Mouse (Mus musculus): ENCODE measurements around the gene Prr12. TPM values are rescaled to one million over a fixed set of nuclear protein-coding genes. Genes with fewer than 3 reads are reported as not detected.

Prr12 gene
- total and polyA plus RNA-seq, 3 experiments, result 2.0 to 91.6 (median 42.4) TPM

DNA sequence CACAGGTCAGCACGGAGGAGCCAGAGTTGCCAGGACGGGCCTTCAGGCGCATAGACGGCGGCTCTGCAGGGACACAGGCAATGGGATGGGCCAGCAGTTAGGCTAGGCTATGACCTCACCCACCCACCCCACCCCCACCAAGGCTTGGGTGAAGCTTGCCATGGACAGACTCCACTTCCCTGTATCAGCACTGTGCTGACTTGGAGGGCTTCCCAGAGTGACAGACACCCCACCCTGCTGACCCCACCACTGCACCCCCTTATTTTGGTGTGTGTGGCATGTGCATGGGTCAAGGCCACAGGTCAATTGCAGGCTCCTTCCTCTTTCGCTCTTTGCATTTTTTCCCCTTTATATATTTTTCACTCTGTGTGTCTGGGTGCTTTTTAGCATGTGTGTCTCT is 42.7 kb upstream of the Prr12 start:
- ATAC-seq (ENCODE audit: extremely low read depth, insufficient number of reproducible peaks, low FRiP score, poor library complexity, severe bottlenecking), result no peak
- TF ChIP-seq GATA2 (IDR thresholded peaks at IDR 0.05; ENCODE audit: borderline replicate concordance, low read depth, low read length) (no peak), GATA1 (IDR thresholded peaks at IDR 0.05; ENCODE audit: borderline replicate concordance, low read length) (no peak), TAL1 (conservative IDR thresholded peaks at IDR 0.05; ENCODE audit: low read depth, low read length) (no peak), POLR2AphosphoS5 (IDR thresholded peaks at IDR 0.05; ENCODE audit: insufficient replicate concordance, low read depth, low read length) (no peak), CTCF (IDR thresholded peaks at IDR 0.05; ENCODE audit: low read depth, low read length) (no peak)
- H3K4me1 ChIP-seq (ENCODE audit: insufficient read depth, low read depth, low read length), result peaks cover 50% of the 10 kb centered on the region

DNA sequence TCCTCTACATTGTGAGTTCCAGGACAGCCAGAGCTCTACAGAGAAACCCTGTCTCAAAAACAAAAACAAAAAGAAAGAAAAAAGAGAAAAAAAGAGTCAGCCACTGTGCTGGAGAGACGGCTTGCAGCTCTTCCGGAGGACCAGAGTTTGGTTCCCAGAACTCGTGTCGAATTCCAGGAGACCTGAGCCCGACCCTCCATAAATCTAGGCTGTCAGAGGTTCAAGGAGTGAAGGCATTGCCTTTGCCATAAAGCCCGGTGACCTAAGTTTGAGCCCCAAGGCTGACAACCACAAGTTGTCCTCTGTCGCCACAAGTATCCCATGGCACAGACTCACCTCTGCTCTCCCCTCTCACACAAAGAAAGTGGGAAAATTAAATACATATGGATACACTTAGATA is 41.4 kb upstream of the Prr12 start:
- Histone ChIP-seq H3K4me1 (ENCODE audit: insufficient read depth, low read depth, low read length) (peaks cover 54% of the 10 kb centered on the region), H3K9me3 (replicated peaks) (no peaks in the 10 kb centered on the region), H3K36me3 (replicated peaks) (no peaks in the 10 kb centered on the region), H3K27me3 (ENCODE audit: insufficient read depth, low read length) (peaks cover 32% of the 10 kb centered on the region), H3K4me3 (ENCODE audit: low read depth, low read length) (no peak overlapping the region)
- ATAC-seq (ENCODE audit: extremely low read depth, insufficient number of reproducible peaks, low FRiP score, poor library complexity, severe bottlenecking) (no peak), DNase-seq (ENCODE audit: low spot score) (no peak)
- TF ChIP-seq GATA1 (IDR thresholded peaks at IDR 0.05; ENCODE audit: borderline replicate concordance, low read length), result no peak
- no peak for TF ChIP-seq POLR2AphosphoS5 (IDR thresholded peaks at IDR 0.05; ENCODE audit: insufficient replicate concordance, low read depth, low read length)
- no peak for TF ChIP-seq GATA2 (IDR thresholded peaks at IDR 0.05; ENCODE audit: borderline replicate concordance, low read depth, low read length)

More for the DNA sequence above, 42.7 kb upstream of the Prr12 start:
- Histone ChIP-seq H3K27me3 (ENCODE audit: insufficient read depth, low read length) (peaks cover 32% of the 10 kb centered on the region), H3K4me3 (ENCODE audit: low read depth, low read length) (no peak overlapping the region), H3K36me3 (replicated peaks) (no peaks in the 10 kb centered on the region), H3K9me3 (replicated peaks) (no peaks in the 10 kb centered on the region)
- no peak for DNase-seq (ENCODE audit: low spot score)

DNA sequence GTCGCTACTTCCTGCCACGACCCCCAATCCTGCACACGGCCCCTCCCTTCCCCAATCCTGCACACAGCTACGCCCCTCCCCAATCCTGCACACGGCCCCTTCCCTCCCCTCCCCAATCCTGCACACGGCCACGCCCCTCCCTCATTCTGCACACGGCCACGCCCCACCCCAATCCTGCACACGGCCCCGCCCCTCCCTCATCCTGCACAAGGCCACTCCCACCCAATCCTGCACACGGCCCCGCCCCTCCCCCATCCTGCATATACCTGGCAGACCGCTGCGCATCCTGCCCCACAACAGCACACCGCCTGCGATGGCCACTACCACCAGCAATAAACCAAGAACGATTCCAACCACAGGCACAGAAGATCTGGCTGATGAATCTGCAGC is 40.8 kb upstream of the Prr12 start:
- no peaks in the 10 kb centered on the region for H3K36me3 ChIP-seq (replicated peaks)
- peaks cover 33% of the 10 kb centered on the region for H3K27me3 ChIP-seq (ENCODE audit: insufficient read depth, low read length)
- DNase-seq (ENCODE audit: low spot score) (no peak), ATAC-seq (ENCODE audit: extremely low read depth, insufficient number of reproducible peaks, low FRiP score, poor library complexity, severe bottlenecking) (no peak)
- TF ChIP-seq TAL1 (conservative IDR thresholded peaks at IDR 0.05; ENCODE audit: low read depth, low read length) (no peak), GATA2 (IDR thresholded peaks at IDR 0.05; ENCODE audit: borderline replicate concordance, low read depth, low read length) (no peak), GATA1 (IDR thresholded peaks at IDR 0.05; ENCODE audit: borderline replicate concordance, low read length) (no peak), CTCF (IDR thresholded peaks at IDR 0.05; ENCODE audit: low read depth, low read length) (no peak), POLR2AphosphoS5 (IDR thresholded peaks at IDR 0.05; ENCODE audit: insufficient replicate concordance, low read depth, low read length) (no peak)
- no peaks in the 10 kb centered on the region for H3K9me3 ChIP-seq (replicated peaks)
- peaks cover 51% of the 10 kb centered on the region for H3K4me1 ChIP-seq (ENCODE audit: insufficient read depth, low read depth, low read length)
- no peak overlapping the region for H3K4me3 ChIP-seq (ENCODE audit: low read depth, low read length)

DNA sequence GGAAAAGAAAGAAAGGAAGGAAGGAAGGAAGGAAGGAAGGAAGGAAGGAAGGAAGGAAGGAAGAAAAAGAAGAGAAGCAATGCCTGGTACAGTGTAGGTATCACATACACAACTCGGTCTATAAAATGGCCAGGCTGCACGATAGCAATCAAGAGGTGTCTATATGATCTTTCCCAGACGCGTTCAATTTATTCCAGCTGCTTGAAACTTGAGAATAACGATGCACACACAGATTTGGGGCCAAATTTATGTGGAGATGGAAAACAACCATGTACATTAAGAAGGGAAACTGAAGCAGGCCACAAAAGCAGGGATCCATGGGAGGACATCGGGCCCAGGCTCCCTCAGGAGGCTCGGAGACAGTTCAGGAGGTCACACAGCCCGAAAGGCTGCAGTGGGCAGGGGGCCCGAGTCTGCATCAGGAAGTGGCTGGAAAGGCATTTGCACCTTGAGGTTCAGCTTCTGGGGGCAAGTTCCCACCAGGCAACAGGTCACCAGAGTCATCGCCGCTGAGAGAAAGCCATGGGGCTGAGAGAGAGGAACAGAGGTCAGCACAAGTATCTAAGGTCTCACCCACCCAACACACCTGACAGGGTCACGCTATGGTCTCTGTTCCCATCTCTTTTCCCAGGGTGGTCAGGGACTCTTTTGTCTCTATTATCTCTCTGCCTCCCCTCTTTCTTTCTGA is 40.3 kb upstream of the Prr12 start:
- ATAC-seq (ENCODE audit: extremely low read depth, insufficient number of reproducible peaks, low FRiP score, poor library complexity, severe bottlenecking) (no peak), DNase-seq (ENCODE audit: low spot score) (no peak)
- no peak for TF ChIP-seq GATA2 (IDR thresholded peaks at IDR 0.05; ENCODE audit: borderline replicate concordance, low read depth, low read length)
- TF ChIP-seq POLR2AphosphoS5 (IDR thresholded peaks at IDR 0.05; ENCODE audit: insufficient replicate concordance, low read depth, low read length), result no peak
- no peak for TF ChIP-seq CTCF (IDR thresholded peaks at IDR 0.05; ENCODE audit: low read depth, low read length)
- TF ChIP-seq TAL1 (conservative IDR thresholded peaks at IDR 0.05; ENCODE audit: low read depth, low read length), result no peak
- no peak for TF ChIP-seq GATA1 (IDR thresholded peaks at IDR 0.05; ENCODE audit: borderline replicate concordance, low read length)
- no peaks in the 10 kb centered on the region for H3K36me3 ChIP-seq (replicated peaks)
- H3K27me3 ChIP-seq (ENCODE audit: insufficient read depth, low read length), result peaks cover 36% of the 10 kb centered on the region
- no peak overlapping the region for H3K4me3 ChIP-seq (ENCODE audit: low read depth, low read length)
- H3K4me1 ChIP-seq (ENCODE audit: insufficient read depth, low read depth, low read length), result peaks cover 52% of the 10 kb centered on the region
- no peaks in the 10 kb centered on the region for H3K9me3 ChIP-seq (replicated peaks)

DNA sequence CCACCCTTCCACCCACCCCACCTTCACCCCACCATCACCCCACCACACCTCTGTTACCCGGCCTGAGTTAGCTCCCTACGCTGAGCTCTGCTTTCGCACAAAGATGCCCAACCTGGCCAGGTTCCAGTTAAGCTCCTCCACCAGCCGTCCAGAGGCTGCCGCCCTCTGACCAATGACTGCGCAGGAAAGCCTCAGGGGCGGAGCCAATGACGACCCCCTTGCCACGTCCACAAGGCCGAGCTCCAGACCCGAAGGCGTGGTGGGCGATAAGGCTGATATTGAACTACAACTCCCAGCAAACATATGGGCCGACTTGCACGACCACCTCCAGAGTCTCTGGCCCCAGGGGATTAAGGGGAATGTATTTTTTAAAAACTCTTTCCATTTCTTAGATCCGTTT is 39.4 kb upstream of the Prr12 start, which contains the start of gene Rcn3:
Gene Rcn3, minus strand, starts transcription at position 174 of the 400 bp plus-strand sequence.
- Histone ChIP-seq H3K4me3 (ENCODE audit: low read depth, low read length) (peak within 1 kb of the TSS; percentile 56; the same call in 1 of the 2 replicates), H3K27me3 (ENCODE audit: insufficient read depth, low read length) (peaks cover 44% of the 10 kb centered on the region), H3K9me3 (replicated peaks) (no peaks in the 10 kb centered on the region), H3K36me3 (replicated peaks) (no peaks in the 10 kb centered on the region), H3K4me1 (ENCODE audit: insufficient read depth, low read depth, low read length) (peaks cover 46% of the 10 kb centered on the region)
- no peak for TF ChIP-seq GATA1 (IDR thresholded peaks at IDR 0.05; ENCODE audit: borderline replicate concordance, low read length)
- TF ChIP-seq GATA2 (IDR thresholded peaks at IDR 0.05; ENCODE audit: borderline replicate concordance, low read depth, low read length), result no peak
- no peak for TF ChIP-seq CTCF (IDR thresholded peaks at IDR 0.05; ENCODE audit: low read depth, low read length)
- TF ChIP-seq TAL1 (conservative IDR thresholded peaks at IDR 0.05; ENCODE audit: low read depth, low read length), result no peak
- no peak for TF ChIP-seq POLR2AphosphoS5 (IDR thresholded peaks at IDR 0.05; ENCODE audit: insufficient replicate concordance, low read depth, low read length)
- ATAC-seq (ENCODE audit: extremely low read depth, insufficient number of reproducible peaks, low FRiP score, poor library complexity, severe bottlenecking) (no peak), DNase-seq (ENCODE audit: low spot score) (peak; percentile 40)

DNA sequence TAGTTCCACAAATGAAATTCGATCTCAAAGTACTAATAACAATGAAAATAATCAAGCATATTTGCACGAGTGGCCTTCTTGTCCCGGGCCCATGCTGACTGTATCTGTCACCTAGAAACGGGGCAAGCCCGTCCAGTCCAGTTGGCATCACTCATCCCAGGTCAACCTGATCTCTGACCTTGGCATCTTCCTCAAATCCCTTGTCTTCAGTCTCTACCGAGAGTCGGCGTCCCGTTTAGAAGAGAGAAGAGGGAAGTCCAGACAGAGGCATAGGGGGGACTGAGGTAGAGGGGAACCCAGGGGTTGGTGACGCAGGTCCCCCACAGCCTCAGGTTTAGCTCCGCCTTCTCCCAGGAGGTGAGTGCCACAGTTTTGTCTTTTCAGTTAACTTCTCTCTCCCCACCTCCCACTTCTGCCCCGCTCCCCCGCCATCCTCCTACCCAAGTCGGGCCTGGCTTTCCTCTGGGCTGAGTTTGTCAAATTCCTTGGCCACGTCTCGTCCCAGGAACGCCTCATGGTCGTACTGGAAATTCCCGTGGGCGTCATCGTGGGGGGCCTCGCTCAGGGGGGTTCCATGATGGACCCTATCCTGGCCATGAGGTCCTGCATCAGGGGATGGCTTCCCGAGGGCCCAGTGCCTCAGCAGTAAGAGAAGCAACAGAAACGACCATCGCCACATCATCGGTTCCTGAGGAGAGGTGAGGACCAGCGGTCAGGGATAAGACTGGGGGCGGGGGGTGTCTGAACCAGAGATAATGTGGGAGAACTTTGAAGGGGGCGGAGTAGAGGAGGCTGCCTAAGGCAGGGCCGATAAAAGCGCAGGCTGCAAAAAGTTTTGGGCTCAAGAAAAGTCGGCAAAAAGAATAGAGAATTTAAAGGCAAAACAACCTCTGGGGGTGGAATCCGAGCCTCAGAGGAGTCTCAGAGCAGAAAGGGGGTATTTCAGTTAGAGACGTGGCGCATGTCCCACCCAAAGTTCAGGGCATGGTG is 38.6 kb upstream of the Prr12 start:
- peaks cover 44% of the 10 kb centered on the region for H3K27me3 ChIP-seq (ENCODE audit: insufficient read depth, low read length)
- peaks cover 46% of the 10 kb centered on the region for H3K4me1 ChIP-seq (ENCODE audit: insufficient read depth, low read depth, low read length)
- ATAC-seq (ENCODE audit: extremely low read depth, insufficient number of reproducible peaks, low FRiP score, poor library complexity, severe bottlenecking) (no peak), DNase-seq (ENCODE audit: low spot score) (no peak)
- no peaks in the 10 kb centered on the region for H3K9me3 ChIP-seq (replicated peaks)
- H3K4me3 ChIP-seq (ENCODE audit: low read depth, low read length), result peak overlapping the region; percentile 56; the same call in 1 of the 2 replicates
- TF ChIP-seq CTCF (IDR thresholded peaks at IDR 0.05; ENCODE audit: low read depth, low read length) (no peak), GATA1 (IDR thresholded peaks at IDR 0.05; ENCODE audit: borderline replicate concordance, low read length) (no peak), TAL1 (conservative IDR thresholded peaks at IDR 0.05; ENCODE audit: low read depth, low read length) (no peak), POLR2AphosphoS5 (IDR thresholded peaks at IDR 0.05; ENCODE audit: insufficient replicate concordance, low read depth, low read length) (no peak), GATA2 (IDR thresholded peaks at IDR 0.05; ENCODE audit: borderline replicate concordance, low read depth, low read length) (no peak)
- no peaks in the 10 kb centered on the region for H3K36me3 ChIP-seq (replicated peaks)
